Mouse (Mus musculus) layer of hippocampus, adult 11-12 months (tissue): ENCODE data around the gene Tatdn2.
"Not testable (repeated sequence)": the region's sequence is repeated elsewhere in the genome, so short reads cannot be mapped to it uniquely, and the experiment has no call there.

ENCODE experiments used
- DNase-seq: peaks from one replicate; pipeline ENCODE4 v3.0.0; 2022; ENCODE audit warnings: low spot score

Gene Tatdn2

DNA sequence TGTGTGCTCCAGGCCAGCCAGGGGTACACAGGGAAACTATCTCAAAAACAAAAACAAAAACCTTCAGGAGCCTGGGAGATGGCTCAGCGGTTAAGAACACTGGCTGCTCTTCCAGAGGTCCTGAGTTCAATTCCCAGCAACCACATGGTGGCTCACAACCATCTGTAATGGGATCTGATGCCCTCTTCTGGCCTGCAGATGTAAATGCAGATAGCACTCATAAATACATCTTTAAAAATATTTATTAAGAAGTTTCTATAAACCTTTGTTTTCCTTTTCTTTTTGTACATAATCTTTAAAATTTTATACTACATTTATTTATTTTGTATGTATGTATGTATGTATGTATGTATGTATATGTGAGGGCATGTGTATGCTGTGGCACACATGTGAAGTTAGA, 24.8 kb upstream of the Tatdn2 start:
- DNase-seq, result not testable (repeated sequence)

GRCm38 (mm10) chr6:113672989-113673388, 23.9 kb upstream of the Tatdn2 start:
- no peak for DNase-seq

DNA sequence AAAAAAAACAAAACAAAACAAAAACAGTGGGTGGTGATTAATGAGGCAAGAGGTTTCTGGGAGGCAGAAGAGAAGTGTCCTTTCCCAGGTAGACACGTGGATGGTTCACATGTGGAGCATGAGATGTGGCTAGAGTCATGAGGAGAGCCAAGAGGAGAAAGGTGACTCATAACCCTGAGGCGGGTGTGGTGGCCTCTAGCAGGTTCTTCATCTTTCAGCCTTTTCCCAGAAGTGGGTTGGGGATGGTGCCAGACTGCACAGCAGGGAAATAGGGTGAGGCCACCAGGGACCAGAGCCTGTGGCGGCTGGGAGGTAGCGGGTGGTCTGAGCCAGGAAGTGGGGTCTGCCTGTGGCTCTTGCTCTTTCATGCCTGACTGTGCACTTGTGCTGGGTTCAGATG, 21.6 kb upstream of the Tatdn2 start:
- DNase-seq, result no peak

GRCm38 (mm10) chr6:113675991-113676390, 20.9 kb upstream of the Tatdn2 start:
- no peak for DNase-seq

- peak; percentile 63 for DNase-seq
Measured at GRCm38 (mm10) chr6:113677070-113677734, 19.6 kb upstream of the Tatdn2 start.

GRCm38 (mm10) chr6:113678246-113679012, 18.4 kb upstream of the Tatdn2 start:
- DNase-seq, result no peak

GRCm38 (mm10) chr6:113679993-113680566, 16.8 kb upstream of the Tatdn2 start:
- DNase-seq, result no peak

GRCm38 (mm10) chr6:113681271-113681670, 15.6 kb upstream of the Tatdn2 start:
- peak; percentile 91 for DNase-seq

- DNase-seq, result no peak
Measured at GRCm38 (mm10) chr6:113683081-113683825, 13.6 kb upstream of the Tatdn2 start.

DNA sequence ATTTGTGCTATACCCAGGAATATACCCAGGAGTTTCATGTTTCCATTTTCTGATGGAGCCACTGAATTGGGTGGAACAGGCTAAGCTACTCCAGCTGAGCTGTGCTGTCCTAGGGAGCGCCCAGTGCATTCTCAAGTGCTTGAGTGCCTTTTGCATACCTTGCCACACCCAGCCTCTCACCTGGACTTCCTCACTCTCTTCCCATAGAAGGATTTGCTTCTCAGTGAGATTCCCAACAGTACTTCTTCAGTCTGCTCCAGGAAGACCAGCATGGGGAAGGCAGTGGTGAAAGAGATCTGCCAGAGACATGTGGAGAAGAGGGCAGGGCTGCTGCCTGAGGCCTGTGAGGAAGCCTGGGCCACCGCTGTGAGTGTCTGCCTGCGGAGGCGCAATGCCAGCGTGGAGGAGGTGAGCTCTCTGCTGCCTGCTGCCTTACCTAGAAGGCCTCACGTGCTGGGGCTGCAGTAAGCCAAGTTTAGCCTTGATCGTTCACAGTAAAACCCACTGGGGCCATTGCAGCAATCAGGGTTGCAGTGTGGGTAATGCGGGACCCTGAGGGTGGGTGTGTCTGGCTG, 10.2 kb upstream of the Tatdn2 start:
- no peak for DNase-seq

DNA sequence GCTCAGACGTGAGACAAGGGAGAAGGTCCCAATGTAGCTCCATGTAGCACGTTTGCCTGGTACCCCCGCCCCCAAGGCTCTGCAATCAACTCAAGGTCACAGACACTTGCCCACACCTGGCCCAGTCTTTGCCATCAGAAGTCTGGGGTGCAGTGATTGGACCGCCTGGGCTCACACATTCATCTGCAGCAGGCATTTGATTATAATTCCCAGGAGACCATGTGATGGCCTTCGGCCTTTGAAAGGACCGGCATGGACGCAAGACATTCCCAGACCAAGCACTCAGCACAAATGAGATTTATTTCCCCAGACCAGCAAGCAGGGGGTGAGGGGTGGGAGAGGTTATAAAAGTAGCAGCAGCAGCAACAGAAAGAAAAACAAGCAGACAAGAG, 6.8 kb upstream of the Tatdn2 start:
- DNase-seq, result no peak

DNA sequence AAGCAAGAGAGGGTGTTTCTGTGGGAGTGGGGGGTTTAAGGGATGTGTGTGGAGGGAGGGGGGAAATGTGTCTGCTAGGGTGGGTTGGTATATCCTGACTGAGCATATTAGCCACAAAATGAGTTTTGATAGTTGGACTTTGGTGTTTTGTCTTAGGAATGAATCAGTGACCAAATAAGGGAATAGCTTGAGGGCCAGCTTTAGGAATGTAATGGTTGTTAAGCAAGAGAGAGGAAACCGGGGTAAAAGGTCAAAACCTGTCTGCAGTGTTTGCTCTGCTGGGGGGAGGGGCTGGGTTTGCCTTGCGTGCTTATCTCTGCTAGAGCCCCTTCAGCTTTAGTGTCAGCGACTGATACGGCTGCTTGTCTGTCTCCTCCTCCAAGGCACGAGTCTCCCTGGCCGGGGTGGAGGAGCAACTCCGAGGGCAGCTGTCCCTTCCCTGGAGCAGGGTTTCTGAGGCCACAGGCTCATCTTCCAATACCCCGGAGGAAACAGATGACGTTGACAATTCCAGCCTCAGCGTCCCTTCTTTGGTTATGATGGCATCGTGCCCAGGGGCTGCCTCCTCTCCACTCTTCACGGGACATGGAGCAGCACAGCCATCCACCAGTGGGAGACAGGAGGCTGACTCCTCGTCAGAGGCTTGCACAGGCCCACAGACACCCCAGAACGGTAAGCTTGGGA, 6.3 kb upstream of the Tatdn2 start:
- no peak for DNase-seq

GRCm38 (mm10) chr6:113691084-113691462, 5.8 kb upstream of the Tatdn2 start:
- no peak for DNase-seq

- no peak for DNase-seq
Measured at GRCm38 (mm10) chr6:113692661-113693133, 4.2 kb upstream of the Tatdn2 start.

- no peak for DNase-seq
Measured at GRCm38 (mm10) chr6:113693377-113693776, 3.5 kb upstream of the Tatdn2 start.

DNA sequence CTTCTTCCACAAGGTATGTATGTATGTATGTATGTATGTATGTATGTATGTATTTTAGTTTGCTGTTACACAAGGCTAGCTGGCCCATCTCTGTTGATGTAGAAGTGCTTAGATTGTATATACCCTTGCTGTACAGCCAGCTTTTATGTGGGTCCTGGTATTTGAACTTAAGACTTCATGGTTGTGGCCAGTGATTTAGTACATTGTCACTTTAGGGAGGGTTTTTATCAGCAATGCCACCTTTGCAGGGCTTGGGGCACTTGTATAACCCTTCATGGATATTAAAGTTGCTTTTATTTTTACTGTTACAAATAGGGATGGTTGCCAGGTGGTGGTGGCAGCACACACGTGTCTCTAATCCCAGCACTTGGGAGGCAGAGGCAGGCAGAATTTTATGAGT, 1.6 kb upstream of the Tatdn2 start:
- DNase-seq, result no peak

- no peak for DNase-seq
Measured at GRCm38 (mm10) chr6:113695766-113696355, 989 bp upstream of the Tatdn2 start.

- peak; percentile 30 for DNase-seq
Measured at GRCm38 (mm10) chr6:113697222-113698205, 664 bp downstream of the Tatdn2 start.

- no peak for DNase-seq
Measured at GRCm38 (mm10) chr6:113712718-113713117, 15.9 kb downstream of the Tatdn2 start.

GRCm38 (mm10) chr6:113713389-113713788, 16.5 kb downstream of the Tatdn2 start:
- not testable (repeated sequence) for DNase-seq
